Mouse (Mus musculus) neural tube, embryonic 12.5 days (tissue): Measurements from ENCODE around the gene Usp2. TPM values are rescaled to one million over a fixed set of nuclear protein-coding genes. Genes with fewer than 3 reads are reported as not detected.
"Not testable (repeated sequence)": the region's sequence is repeated elsewhere in the genome, so short reads cannot be mapped to it uniquely, and the experiment has no call there.

Experiments used
- ATAC-seq: fragments of 200-750 bp; cut with Nextera tagmentation; 2 replicates; pipeline ENCODE4 v1.8.0; 2017; ENCODE audit warnings: low read depth, mild to moderate bottlenecking, moderate TSS enrichment, moderate library complexity; ENCODE audit not compliant: low FRiP score
- H3K27ac ChIP-seq: fragments of 300-500 bp; sonication (generic); 2 replicates; pipeline ENCODE4 v1.5.1; 2016
- H3K27me3 ChIP-seq: fragments of 300-500 bp; sonication (generic); replicated peaks from 2 replicates; pipeline ENCODE4 v1.6.1; 2016; ENCODE audit warnings: mild to moderate bottlenecking
- H3K36me3 ChIP-seq: fragments of 300-500 bp; sonication (generic); 2 replicates; pipeline ENCODE4 v1.6.1; 2016; ENCODE audit warnings: mild to moderate bottlenecking
- H3K4me1 ChIP-seq: fragments of 300-500 bp; sonication (generic); 2 replicates; pipeline ENCODE4 v1.6.1; 2016
- H3K4me2 ChIP-seq: fragments of 300-500 bp; sonication (generic); replicated peaks from 2 replicates; pipeline ENCODE4 v1.6.1; 2016; ENCODE audit warnings: mild to moderate bottlenecking
- H3K4me3 ChIP-seq: fragments of 300-500 bp; sonication (generic); 2 replicates; pipeline ENCODE4 v1.5.1; 2016
- H3K9ac ChIP-seq: fragments of 300-500 bp; sonication (generic); 2 replicates; pipeline ENCODE4 v1.6.1; 2016; ENCODE audit warnings: mild to moderate bottlenecking
- H3K9me3 ChIP-seq: fragments of 300-500 bp; sonication (generic); 2 replicates; pipeline ENCODE4 v1.6.1; 2016; ENCODE audit warnings: mild to moderate bottlenecking
- WGBS: fragments of 180-500 bp; shearing (Covaris S2); methylation state at CpG from one replicate; pipeline ENCODE4 v1.1.7; 2016; 5-methylcytosine and 5-hydroxymethylcytosine counted together
- polyA plus RNA-seq: library from polyadenylated mRNA; unstranded; fragments of >200 nt; fragmentation: Nextera tagmentation; extraction: Ambion mirVana; gene quantifications from 2 replicates; pipeline ENCODE4 v1.2.1, GENCODE M21; 2016

The Usp2 gene
- polyA plus RNA-seq, 1 experiment from 2014 or later, result 9.3 TPM

GRCm38 (mm10) chr9:44107557-44108179 is 40.8 kb downstream of the Usp2 start:
- ATAC-seq, result no peak
- H3K27me3 ChIP-seq, result no peaks in the 10 kb centered on the region
- peaks cover 46% of the 10 kb centered on the region for H3K4me1 ChIP-seq
- no peaks in the 10 kb centered on the region for H3K9me3 ChIP-seq
- WGBS, result 39% methylated on average over 25 of the region's 25 CpGs
- peaks cover 18% of the 10 kb centered on the region for H3K36me3 ChIP-seq
- peak overlapping the region; percentile 44 for H3K4me2 ChIP-seq
- H3K9ac ChIP-seq, result 0 out of 2 replicates have a peak overlapping the region, but pooled peaks have one; percentile 26
- H3K27ac ChIP-seq, result no peak overlapping the region
- H3K4me3 ChIP-seq, result no peak overlapping the region

DNA sequence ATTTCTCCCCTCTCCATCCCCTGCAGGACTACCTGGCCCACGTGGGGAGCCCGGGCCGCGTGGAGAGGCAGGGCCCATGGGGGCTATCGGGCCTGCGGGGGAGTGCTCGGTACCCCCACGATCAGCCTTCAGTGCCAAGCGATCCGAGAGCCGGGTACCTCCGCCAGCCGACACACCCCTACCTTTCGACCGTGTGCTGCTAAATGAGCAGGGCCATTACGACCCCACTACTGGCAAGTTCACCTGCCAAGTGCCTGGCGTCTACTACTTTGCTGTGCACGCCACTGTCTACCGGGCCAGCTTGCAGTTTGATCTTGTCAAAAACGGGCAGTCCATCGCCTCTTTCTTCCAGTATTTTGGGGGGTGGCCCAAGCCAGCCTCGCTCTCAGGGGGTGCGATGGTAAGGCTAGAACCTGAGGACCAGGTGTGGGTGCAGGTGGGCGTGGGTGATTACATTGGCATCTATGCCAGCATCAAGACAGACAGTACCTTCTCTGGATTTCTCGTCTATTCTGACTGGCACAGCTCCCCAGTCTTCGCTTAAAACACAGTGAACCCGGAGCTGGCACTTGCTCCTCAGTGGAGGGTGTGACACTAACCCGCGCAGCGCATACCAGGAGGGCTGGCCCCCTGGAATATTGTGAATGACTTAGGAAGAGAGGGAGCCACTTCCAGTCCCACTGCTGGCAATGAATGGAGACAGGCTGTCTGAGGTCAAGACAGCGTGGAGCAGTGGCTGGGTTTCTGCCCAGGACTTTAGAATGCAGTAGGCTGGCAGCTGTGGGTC is 41.6 kb downstream of the Usp2 start:
- Histone ChIP-seq H3K4me3 (no peak overlapping the region), H3K27me3 (no peaks in the 10 kb centered on the region), H3K27ac (no peak overlapping the region), H3K9me3 (no peaks in the 10 kb centered on the region), H3K4me2 (peak overlapping the region; percentile 44), H3K9ac (no peak overlapping the region), H3K36me3 (peaks cover 18% of the 10 kb centered on the region), H3K4me1 (peaks cover 46% of the 10 kb centered on the region)
- WGBS, result 81% methylated on average over 31 of the region's 31 CpGs
- no peak for ATAC-seq

GRCm38 (mm10) chr9:44109360-44110095 is 42.7 kb downstream of the Usp2 start:
- no peaks in the 10 kb centered on the region for H3K9me3 ChIP-seq
- H3K4me1 ChIP-seq, result peaks cover 46% of the 10 kb centered on the region
- H3K27me3 ChIP-seq, result no peaks in the 10 kb centered on the region
- no peak overlapping the region for H3K9ac ChIP-seq
- H3K4me2 ChIP-seq, result peak overlapping the region; percentile 46
- H3K27ac ChIP-seq, result no peak overlapping the region
- no peak for ATAC-seq
- WGBS, result 31% methylated on average over 9 of the region's 9 CpGs
- H3K36me3 ChIP-seq, result peaks cover 13% of the 10 kb centered on the region
- H3K4me3 ChIP-seq, result no peak overlapping the region

DNA sequence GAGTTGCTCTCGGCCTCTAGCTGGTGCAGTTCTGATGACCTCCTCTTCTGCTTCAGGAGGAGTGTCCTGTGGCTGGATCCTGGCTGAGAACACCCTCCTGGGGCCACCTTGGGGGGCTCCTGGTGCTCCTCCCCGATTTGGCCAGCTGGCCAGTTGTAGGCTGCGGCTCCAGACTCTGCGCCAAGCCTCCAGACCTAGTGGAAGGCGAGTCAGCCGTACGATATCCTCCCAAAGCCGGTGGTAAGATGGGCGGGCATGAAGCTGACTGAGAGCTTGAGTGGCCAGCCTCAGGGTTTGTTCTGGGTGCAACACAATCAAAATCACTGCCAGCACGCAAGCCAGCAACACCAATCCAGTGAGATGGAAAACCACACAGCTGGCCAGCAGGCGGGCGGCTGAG is 45.1 kb downstream of the Usp2 start:
- H3K9ac ChIP-seq, H3K36me3 ChIP-seq, ATAC-seq, H3K27me3 ChIP-seq, H3K4me3 ChIP-seq, H3K27ac ChIP-seq, H3K9me3 ChIP-seq: not testable (repeated sequence)
- Histone ChIP-seq H3K4me2 (peak overlapping the region; percentile 61), H3K4me1 (peaks cover 41% of the 10 kb centered on the region)
- 72% methylated on average over 10 of the region's 12 CpGs for WGBS

DNA sequence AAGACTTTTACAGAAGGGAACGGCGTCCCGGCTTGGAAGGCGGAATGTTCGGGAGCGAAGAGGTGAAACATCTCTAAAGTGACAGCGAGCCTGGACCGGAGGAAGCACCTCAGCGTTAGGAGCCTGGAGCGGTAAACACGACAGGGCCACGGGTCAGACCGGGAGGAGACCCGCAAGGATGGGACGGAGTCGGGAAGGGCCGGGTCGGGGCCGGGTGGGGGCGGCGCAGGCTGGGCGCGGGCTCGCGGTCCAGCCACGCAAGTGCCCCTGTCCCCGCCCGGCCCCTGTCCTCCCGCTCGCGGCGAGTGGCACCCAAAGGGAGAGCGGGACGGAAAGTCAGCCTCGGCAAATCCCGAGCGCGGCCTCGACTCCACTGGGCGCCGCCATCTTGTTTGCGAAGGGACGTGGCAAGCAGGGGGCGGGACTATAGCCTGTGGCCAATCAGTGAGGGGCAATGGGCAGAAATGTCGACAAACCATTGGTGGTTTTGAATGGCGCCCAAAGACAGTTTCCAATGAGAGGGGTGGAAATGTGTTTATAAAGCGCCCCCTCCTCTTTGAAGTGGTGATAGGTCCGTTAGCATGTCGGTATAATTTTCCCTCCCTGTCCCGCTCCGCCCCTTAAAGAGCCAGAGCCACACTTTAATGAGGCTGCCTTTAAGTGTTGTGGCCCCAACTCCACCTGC is 46.4 kb downstream of the Usp2 start, which contains the start of the genes Gm49380 and Rnf26:
Gene Gm49380, minus strand, starts transcription at position 396 of the 685 bp plus-strand sequence.
Gene Rnf26, minus strand, starts transcription at position 413 of the 685 bp plus-strand sequence.
- Histone ChIP-seq H3K9ac (peak within 1 kb of the TSS; percentile 86), H3K4me3 (peak within 1 kb of the TSS; percentile 92), H3K4me2 (peak within 1 kb of the TSS; percentile 61), H3K27ac (no peak within 1 kb of the TSS), H3K27me3 (no peaks in the 10 kb centered on the region), H3K36me3 (peaks cover 5% of the 10 kb centered on the region; the same call in 1 of the 2 replicates), H3K9me3 (no peaks in the 10 kb centered on the region), H3K4me1 (peaks cover 28% of the 10 kb centered on the region)
- ATAC-seq, result peak; percentile 94
- WGBS, result under 1% methylated on average over 48 of the region's 51 CpGs

DNA sequence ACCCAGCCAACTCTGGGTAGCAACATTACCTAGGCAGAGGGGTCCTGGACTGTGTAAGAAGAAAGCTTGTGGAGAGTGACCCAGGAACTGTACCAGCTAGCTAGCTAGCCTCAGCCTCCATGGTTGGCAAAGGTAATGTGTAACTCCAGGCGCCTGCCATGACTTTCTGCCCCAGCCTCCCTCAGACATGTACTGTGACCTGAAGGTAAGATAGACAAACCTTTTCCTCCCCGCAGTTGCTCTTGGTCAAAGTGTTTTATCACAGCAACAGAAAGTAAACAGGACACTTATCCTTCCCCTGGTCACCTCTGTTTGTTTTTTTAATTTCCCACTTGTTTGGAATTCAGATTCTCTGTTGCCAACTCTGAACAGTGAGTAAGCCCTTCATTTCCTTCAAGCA is 47.6 kb downstream of the Usp2 start:
- Histone ChIP-seq H3K27me3 (no peaks in the 10 kb centered on the region), H3K4me1 (peaks cover 17% of the 10 kb centered on the region), H3K4me3 (no peak overlapping the region), H3K27ac (no peak overlapping the region), H3K4me2 (no peak overlapping the region), H3K36me3 (peaks cover 5% of the 10 kb centered on the region; the same call in 1 of the 2 replicates), H3K9me3 (no peaks in the 10 kb centered on the region), H3K9ac (no peak overlapping the region)
- ATAC-seq, result no peak
- WGBS, result 86% methylated on average over 2 of the region's 2 CpGs

DNA sequence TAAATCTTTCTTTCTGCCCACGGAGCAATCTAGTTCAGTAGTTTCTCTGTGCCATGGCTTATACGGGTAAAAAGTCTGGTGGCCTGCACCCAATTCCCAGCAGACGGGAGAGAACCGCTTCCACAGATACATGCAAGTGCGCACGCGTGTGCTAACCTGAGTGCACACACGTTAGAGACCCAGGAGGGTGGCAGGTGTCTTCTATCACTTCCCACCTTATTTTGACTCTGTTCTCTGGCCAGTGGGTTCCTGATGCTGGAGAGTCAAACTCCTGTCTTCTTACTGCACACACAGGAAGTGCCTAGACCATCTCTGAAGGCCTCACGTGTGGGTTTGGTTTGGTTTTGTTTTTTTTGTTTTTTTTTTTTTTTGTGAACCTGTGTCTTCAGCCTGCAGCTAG is 48.8 kb downstream of the Usp2 start:
- no peak for ATAC-seq
- WGBS, result 94% methylated on average over 9 of the region's 9 CpGs
- no peak overlapping the region for H3K9ac ChIP-seq
- peaks cover 6% of the 10 kb centered on the region; the same call in 1 of the 2 replicates for H3K4me1 ChIP-seq
- no peaks in the 10 kb centered on the region for H3K9me3 ChIP-seq
- no peak overlapping the region for H3K27ac ChIP-seq
- H3K4me2 ChIP-seq, result no peak overlapping the region
- no peak overlapping the region for H3K4me3 ChIP-seq
- H3K36me3 ChIP-seq, result no peaks in the 10 kb centered on the region
- no peaks in the 10 kb centered on the region for H3K27me3 ChIP-seq

GRCm38 (mm10) chr9:44116182-44116581 is 49.4 kb downstream of the Usp2 start:
- Histone ChIP-seq H3K4me1 (0 out of 2 replicates have a peak, but pooled peaks cover 5% of the 10 kb centered on the region), H3K4me2 (no peak overlapping the region), H3K4me3 (no peak overlapping the region), H3K36me3 (no peaks in the 10 kb centered on the region), H3K27ac (no peak overlapping the region), H3K27me3 (no peaks in the 10 kb centered on the region), H3K9me3 (no peaks in the 10 kb centered on the region), H3K9ac (no peak overlapping the region)
- ATAC-seq, result no peak
- 85% methylated on average over 4 of the region's 4 CpGs for WGBS

- H3K9me3 ChIP-seq, result no peaks in the 10 kb centered on the region
- H3K4me1 ChIP-seq, result no peaks in the 10 kb centered on the region
- ATAC-seq, result no peak
- no peak overlapping the region for H3K27ac ChIP-seq
- H3K4me2 ChIP-seq, result no peak overlapping the region
- H3K9ac ChIP-seq, result no peak overlapping the region
- H3K4me3 ChIP-seq, result no peak overlapping the region
- 54% methylated on average over 5 of the region's 5 CpGs for WGBS
- no peaks in the 10 kb centered on the region for H3K36me3 ChIP-seq
- H3K27me3 ChIP-seq, result no peaks in the 10 kb centered on the region
These were observed 52.2 kb downstream of the Usp2 start for GRCm38 (mm10) chr9:44119011-44119410.

DNA sequence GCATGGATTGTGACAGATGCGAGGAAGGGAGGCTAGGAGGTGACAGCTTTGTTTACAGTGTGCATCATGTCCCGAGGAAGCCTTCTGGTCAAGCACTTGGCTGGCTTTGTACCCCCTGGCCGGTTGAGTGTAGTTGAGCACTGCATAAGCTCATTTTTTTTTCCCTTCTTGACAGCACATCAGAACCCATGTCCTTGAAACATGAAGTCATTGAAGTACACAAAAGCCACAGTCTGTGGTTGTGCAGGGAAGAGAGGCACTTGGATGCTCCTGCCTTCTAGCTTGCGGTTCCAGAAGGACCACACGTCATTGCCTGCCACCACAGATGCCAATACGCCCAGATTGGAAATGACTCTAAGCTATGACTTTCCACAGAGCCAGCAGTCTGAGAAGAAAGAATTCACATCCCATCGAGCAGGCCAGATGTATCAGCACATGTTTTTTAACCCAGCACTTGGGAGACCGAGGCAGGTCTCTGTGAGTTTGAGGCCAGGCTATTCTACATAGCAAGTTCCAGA is 53.2 kb downstream of the Usp2 start:
- no peaks in the 10 kb centered on the region for H3K4me1 ChIP-seq
- WGBS, result 81% methylated on average over 8 of the region's 8 CpGs
- H3K27ac ChIP-seq, result no peak overlapping the region
- H3K27me3 ChIP-seq, result no peaks in the 10 kb centered on the region
- no peak for ATAC-seq
- H3K36me3 ChIP-seq, result no peaks in the 10 kb centered on the region
- H3K9ac ChIP-seq, result no peak overlapping the region
- no peaks in the 10 kb centered on the region for H3K9me3 ChIP-seq
- no peak overlapping the region for H3K4me2 ChIP-seq
- no peak overlapping the region for H3K4me3 ChIP-seq

- Histone ChIP-seq H3K9ac (no peak overlapping the region), H3K9me3 (no peaks in the 10 kb centered on the region), H3K4me2 (no peak overlapping the region), H3K4me3 (no peak overlapping the region), H3K36me3 (no peaks in the 10 kb centered on the region), H3K27me3 (no peaks in the 10 kb centered on the region), H3K4me1 (peaks cover 5% of the 10 kb centered on the region; the same call in 1 of the 2 replicates), H3K27ac (no peak overlapping the region)
- no peak for ATAC-seq
- 76% methylated on average over 6 of the region's 6 CpGs for WGBS
These were observed 57.5 kb downstream of the Usp2 start for GRCm38 (mm10) chr9:44124317-44124716.
